Mouse (Mus musculus): ENCODE measurements around the gene Gpx4. TPM values are rescaled to one million over a fixed set of nuclear protein-coding genes. Genes with fewer than 3 reads are reported as not detected.

Gpx4 gene
- polyA plus RNA-seq, 1 experiment from 2014 or later = 706 TPM

DNA sequence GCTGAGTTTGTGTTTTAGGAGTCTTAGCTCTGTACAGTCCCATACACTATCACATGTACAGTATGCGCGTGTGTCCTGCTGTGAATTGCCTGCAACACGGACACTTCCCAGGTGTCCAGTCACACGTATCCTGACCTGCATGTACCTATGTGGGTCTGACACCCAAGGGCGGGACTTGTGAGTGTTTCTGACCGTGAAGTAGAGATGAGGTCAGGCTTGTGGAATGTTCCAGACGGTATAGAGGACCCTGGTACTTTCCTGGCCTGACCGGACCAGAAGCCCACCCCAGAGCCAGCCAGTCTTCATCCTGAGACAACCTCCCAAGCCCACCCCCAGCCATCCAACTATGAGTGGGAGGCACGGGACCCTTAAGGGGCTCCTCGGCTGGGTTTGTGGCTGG lies 31.4 kb upstream of the Gpx4 start:
- H3K4me2 ChIP-seq (replicated peaks; ENCODE audit: low read depth, low read length) = no peak overlapping the region
- no peak overlapping the region for H3K4me3 ChIP-seq (ENCODE audit: low read length)
- WGBS = 72% methylated on average over 10 of the region's 10 CpGs
- H3K4me1 ChIP-seq (ENCODE audit: insufficient read depth, low read length) = peaks cover 19% of the 10 kb centered on the region
- H3K27ac ChIP-seq (ENCODE audit: low read length) = no peak overlapping the region
- H3K36me3 ChIP-seq (ENCODE audit: insufficient read depth, low read length) = peaks cover 6% of the 10 kb centered on the region; the same call in 1 of the 2 replicates
- ATAC-seq (ENCODE audit: low FRiP score, low TSS enrichment) = no peak
- peaks cover 33% of the 10 kb centered on the region for H3K27me3 ChIP-seq (ENCODE audit: insufficient read depth, low read length)
- no peak overlapping the region for H3K9ac ChIP-seq (replicated peaks; ENCODE audit: low read length)
- H3K9me3 ChIP-seq (ENCODE audit: low read length) = peaks cover 7% of the 10 kb centered on the region; the same call in 1 of the 2 replicates

DNA sequence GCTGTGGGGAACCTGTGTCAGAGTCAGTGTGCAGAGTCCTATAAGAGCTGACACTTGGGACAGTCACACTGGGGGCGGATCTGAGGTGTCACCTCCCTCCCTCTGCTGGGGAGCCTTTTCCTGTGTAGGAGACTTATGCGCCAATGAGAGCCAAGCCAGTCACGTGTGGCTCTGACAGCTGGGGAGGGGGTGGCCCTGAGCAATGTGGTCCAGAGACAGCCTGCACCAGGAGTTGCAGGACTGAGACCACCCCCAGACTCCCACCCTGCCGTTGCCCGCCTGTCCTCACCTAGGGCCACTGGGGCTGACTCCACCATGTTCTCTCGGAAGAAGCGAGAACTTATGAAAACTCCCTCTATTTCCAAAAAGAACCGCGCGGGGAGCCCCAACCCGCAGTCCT lies 30.5 kb upstream of the Gpx4 start, which contains the start of gene Arhgap45:
Gene Arhgap45 (plus strand): TSS at position 143 of the 400 bp plus-strand sequence.
- Histone ChIP-seq H3K9me3 (ENCODE audit: low read length) (no peaks in the 10 kb centered on the region), H3K36me3 (ENCODE audit: insufficient read depth, low read length) (no peaks in the 10 kb centered on the region), H3K4me2 (replicated peaks; ENCODE audit: low read depth, low read length) (no peak within 1 kb of the TSS), H3K9ac (replicated peaks; ENCODE audit: low read length) (no peak within 1 kb of the TSS), H3K4me3 (ENCODE audit: low read length) (no peak within 1 kb of the TSS), H3K27ac (ENCODE audit: low read length) (no peak within 1 kb of the TSS), H3K27me3 (ENCODE audit: insufficient read depth, low read length) (peaks cover 33% of the 10 kb centered on the region), H3K4me1 (ENCODE audit: insufficient read depth, low read length) (peaks cover 19% of the 10 kb centered on the region)
- no peak for ATAC-seq (ENCODE audit: low FRiP score, low TSS enrichment)
- 69% methylated on average over 11 of the region's 11 CpGs for WGBS

DNA sequence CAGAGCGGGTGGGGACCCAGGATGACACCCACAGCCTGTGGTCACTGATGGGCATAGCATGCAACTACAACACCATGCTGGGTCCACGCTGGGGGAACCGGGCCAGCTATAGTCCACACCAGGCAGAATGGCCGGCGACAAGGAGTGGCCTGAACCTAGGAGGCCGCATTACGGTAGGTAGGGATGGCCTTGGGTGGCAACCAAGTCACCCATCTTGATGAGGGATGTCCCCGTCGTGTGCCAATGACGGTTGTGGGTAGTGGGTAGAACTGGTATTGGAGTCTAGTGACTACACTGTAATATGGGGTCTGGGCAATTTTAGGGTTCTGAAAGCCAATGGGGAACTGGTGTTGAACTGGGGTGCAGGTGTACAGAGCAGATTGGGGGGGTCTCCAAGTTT lies 30.0 kb upstream of the Gpx4 start:
- Histone ChIP-seq H3K27me3 (ENCODE audit: insufficient read depth, low read length) (peaks cover 33% of the 10 kb centered on the region), H3K27ac (ENCODE audit: low read length) (no peak overlapping the region), H3K4me2 (replicated peaks; ENCODE audit: low read depth, low read length) (no peak overlapping the region), H3K4me1 (ENCODE audit: insufficient read depth, low read length) (peaks cover 19% of the 10 kb centered on the region), H3K4me3 (ENCODE audit: low read length) (no peak overlapping the region), H3K36me3 (ENCODE audit: insufficient read depth, low read length) (no peaks in the 10 kb centered on the region), H3K9ac (replicated peaks; ENCODE audit: low read length) (no peak overlapping the region), H3K9me3 (ENCODE audit: low read length) (no peaks in the 10 kb centered on the region)
- 89% methylated on average over 10 of the region's 10 CpGs for WGBS
- no peak for ATAC-seq (ENCODE audit: low FRiP score, low TSS enrichment)

DNA sequence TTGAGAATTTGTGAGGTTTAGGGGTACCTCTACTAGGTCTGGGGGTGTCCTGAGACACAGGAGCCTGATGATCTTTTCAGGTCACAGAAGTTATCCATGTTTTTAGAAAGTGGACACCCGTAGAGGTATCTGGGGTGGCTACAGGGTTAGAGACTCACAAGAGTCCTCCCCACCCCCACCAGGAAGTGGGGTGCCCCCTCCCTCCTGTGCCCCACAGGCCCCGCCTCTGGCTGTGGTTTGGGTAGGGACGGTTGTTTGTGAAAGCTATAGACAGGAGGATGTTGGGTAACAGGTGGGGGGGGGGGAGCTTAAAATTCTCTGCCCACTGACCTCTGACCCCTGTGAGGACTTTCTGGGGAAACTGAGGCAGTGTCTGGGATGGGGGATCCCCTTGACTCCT lies 29.6 kb upstream of the Gpx4 start:
- Histone ChIP-seq H3K9me3 (ENCODE audit: low read length) (no peaks in the 10 kb centered on the region), H3K4me3 (ENCODE audit: low read length) (no peak overlapping the region), H3K4me2 (replicated peaks; ENCODE audit: low read depth, low read length) (no peak overlapping the region), H3K36me3 (ENCODE audit: insufficient read depth, low read length) (no peaks in the 10 kb centered on the region), H3K9ac (replicated peaks; ENCODE audit: low read length) (no peak overlapping the region), H3K27me3 (ENCODE audit: insufficient read depth, low read length) (peaks cover 33% of the 10 kb centered on the region), H3K4me1 (ENCODE audit: insufficient read depth, low read length) (peaks cover 19% of the 10 kb centered on the region), H3K27ac (ENCODE audit: low read length) (no peak overlapping the region)
- ATAC-seq (ENCODE audit: low FRiP score, low TSS enrichment) = no peak
- 64% methylated on average over 3 of the region's 3 CpGs for WGBS

DNA sequence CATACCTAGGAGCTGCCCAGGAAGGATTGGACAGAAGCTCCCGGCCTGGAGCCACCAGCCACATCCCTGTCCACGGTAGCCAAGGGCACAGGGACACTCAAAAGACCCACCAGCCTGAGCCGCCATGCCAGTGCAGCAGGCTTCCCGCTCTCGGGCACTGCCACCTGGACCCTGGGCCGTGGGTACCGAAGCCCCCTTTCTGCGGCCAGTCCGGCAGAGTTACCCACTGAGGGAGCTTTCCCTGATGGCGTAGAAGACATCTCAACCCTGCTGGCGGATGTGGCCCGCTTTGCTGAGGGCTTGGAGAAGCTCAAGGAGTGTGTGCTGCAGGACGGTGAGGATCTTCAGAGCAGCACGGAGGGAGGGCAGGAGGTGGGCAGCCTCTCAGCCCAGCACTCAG lies 29.2 kb upstream of the Gpx4 start:
- H3K9me3 ChIP-seq (ENCODE audit: low read length) = no peaks in the 10 kb centered on the region
- WGBS = 81% methylated on average over 14 of the region's 14 CpGs
- H3K4me3 ChIP-seq (ENCODE audit: low read length) = no peak overlapping the region
- no peak overlapping the region for H3K27ac ChIP-seq (ENCODE audit: low read length)
- H3K4me2 ChIP-seq (replicated peaks; ENCODE audit: low read depth, low read length) = no peak overlapping the region
- no peak overlapping the region for H3K9ac ChIP-seq (replicated peaks; ENCODE audit: low read length)
- ATAC-seq (ENCODE audit: low FRiP score, low TSS enrichment) = no peak
- peaks cover 19% of the 10 kb centered on the region for H3K4me1 ChIP-seq (ENCODE audit: insufficient read depth, low read length)
- peaks cover 33% of the 10 kb centered on the region for H3K27me3 ChIP-seq (ENCODE audit: insufficient read depth, low read length)
- H3K36me3 ChIP-seq (ENCODE audit: insufficient read depth, low read length) = no peaks in the 10 kb centered on the region

DNA sequence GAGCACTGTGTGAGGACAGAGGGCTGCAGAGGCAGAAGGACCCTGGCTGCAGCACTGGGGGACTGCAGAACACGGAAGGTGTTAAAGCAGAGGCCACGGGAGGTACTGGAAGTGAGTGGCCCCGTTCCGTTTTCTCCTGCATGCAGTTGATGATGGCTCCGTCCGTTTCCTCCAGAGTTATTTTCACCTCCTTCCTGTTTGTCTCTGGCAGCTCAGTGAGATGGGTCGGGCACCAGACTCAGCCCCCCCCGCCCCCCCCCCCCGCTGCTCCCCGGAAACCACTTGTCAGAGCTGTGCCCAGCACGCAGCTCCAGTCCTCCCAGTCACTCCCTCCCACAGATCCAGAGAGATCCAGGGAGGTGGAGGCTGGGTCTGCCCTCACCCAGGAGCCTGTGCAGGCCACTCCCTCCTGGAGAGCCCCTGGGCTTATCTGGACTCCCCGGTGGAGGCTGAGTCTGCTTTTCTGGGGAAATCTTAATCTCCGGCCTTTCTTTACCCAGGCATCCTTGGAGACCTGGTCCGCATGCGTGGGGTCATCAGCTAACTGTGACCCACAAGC lies 28.1 kb upstream of the Gpx4 start:
- Histone ChIP-seq H3K4me3 (ENCODE audit: low read length) (peak overlapping the region; percentile 41), H3K9ac (replicated peaks; ENCODE audit: low read length) (peak overlapping the region; percentile 48), H3K9me3 (ENCODE audit: low read length) (no peaks in the 10 kb centered on the region), H3K4me1 (ENCODE audit: insufficient read depth, low read length) (peaks cover 19% of the 10 kb centered on the region), H3K4me2 (replicated peaks; ENCODE audit: low read depth, low read length) (peak overlapping the region; percentile 49), H3K27ac (ENCODE audit: low read length) (peak overlapping the region; percentile 71), H3K36me3 (ENCODE audit: insufficient read depth, low read length) (no peaks in the 10 kb centered on the region), H3K27me3 (ENCODE audit: insufficient read depth, low read length) (peaks cover 23% of the 10 kb centered on the region)
- peak; percentile 67 for ATAC-seq (ENCODE audit: low FRiP score, low TSS enrichment)
- WGBS = 5% methylated on average over 12 of the region's 15 CpGs

DNA sequence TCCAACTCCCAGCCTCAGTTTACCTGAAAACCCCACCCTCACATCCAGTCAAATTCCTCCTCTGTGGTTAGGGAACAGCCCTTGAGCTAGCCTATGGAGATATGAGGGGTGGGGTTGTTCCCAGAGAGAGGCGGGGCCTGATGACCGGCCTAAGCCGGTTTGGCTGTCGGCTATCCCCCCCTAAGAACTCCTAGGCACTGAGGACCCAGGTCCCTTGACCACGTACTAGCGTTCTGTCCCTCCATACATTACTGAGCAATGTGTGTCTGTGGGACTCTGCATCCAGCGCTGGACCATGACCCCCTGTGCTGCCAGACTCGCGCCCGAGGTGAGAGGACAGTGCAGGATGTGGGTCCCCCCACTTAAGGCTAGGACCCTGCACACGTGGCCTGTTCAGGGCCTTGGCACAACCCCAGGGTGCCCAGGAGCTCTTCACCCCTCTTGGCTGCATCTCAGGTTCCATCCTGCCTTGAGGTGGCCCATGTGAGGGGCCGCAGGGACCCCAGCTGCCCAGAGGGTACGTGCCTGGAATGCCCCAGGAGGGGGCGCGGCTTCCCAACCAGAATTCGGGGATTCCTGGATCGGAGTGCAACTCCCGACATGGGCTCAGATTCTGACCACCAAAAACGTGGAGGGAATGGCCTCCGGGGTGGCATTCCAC lies 27.4 kb upstream of the Gpx4 start:
- Histone ChIP-seq H3K36me3 (ENCODE audit: insufficient read depth, low read length) (no peaks in the 10 kb centered on the region), H3K4me1 (ENCODE audit: insufficient read depth, low read length) (peaks cover 16% of the 10 kb centered on the region), H3K4me3 (ENCODE audit: low read length) (peak overlapping the region; percentile 41), H3K27ac (ENCODE audit: low read length) (peak overlapping the region; percentile 71), H3K9me3 (ENCODE audit: low read length) (no peaks in the 10 kb centered on the region), H3K9ac (replicated peaks; ENCODE audit: low read length) (peak overlapping the region; percentile 48), H3K4me2 (replicated peaks; ENCODE audit: low read depth, low read length) (peak overlapping the region; percentile 49), H3K27me3 (ENCODE audit: insufficient read depth, low read length) (peaks cover 15% of the 10 kb centered on the region)
- WGBS = 10% methylated on average over 20 of the region's 20 CpGs
- peak; percentile 69; the same call in 1 of the 2 replicates for ATAC-seq (ENCODE audit: low FRiP score, low TSS enrichment)

DNA sequence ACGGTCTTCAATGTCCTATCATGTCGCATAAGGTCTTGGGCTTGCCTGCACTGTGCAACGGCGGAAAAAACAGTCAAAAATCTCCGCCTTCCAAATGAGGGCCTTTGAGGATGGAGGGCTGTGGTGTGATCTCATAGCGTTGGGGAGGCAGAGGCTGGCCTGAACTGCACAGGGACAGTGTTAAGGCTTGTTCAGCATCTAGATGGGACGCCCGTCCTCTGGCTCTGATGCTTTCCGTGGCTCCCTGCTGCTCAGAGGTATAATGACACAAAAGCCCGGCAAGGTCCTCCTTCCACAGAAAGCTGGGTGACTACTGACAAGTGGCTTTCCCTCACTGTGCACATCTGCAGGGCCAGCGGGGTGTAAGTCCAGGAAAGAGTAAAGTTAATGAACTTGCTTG lies 26.8 kb upstream of the Gpx4 start:
- H3K27me3 ChIP-seq (ENCODE audit: insufficient read depth, low read length) = peaks cover 9% of the 10 kb centered on the region; the same call in 1 of the 2 replicates
- no peak for ATAC-seq (ENCODE audit: low FRiP score, low TSS enrichment)
- WGBS = 39% methylated on average over 11 of the region's 11 CpGs

DNA sequence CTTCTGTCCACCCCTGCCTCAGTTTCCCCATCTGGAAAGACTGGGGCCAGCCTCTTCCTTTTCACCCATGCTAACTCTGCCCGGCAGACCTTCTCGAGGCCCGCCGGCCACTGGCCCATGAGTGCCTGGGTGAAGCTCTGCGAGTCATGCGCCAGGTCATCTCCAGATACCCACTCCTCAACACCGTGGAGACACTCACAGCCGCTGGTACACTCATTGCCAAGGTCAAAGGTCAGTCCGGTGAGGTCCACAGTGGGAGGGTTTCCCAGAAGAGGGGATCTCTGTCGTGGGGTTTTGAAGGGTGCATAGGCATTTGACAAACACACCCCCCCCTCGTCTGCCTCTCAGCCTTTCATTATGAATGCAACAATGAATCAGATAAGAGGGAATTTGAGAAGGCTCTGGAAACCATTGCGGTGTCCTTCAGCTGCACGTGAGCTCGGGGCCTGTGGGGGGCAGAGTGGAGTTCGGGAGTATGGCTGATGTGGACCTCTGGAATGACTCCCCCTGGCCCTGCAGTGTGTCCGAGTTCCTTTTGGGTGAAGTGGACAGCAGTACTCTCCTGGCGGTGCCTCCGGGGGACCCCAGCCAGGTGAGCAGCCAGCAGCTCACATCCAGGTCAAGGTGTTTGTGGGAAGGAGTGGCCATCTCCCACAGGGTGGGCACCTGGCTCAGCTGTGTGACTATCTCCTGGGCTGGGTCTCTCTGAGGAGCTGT lies 26.2 kb upstream of the Gpx4 start:
- Histone ChIP-seq H3K4me3 (ENCODE audit: low read length) (peak overlapping the region; percentile 41), H3K9ac (replicated peaks; ENCODE audit: low read length) (no peak overlapping the region; the same call in 1 of the 2 replicates), H3K36me3 (ENCODE audit: insufficient read depth, low read length) (no peaks in the 10 kb centered on the region)

More for the DNA sequence above, 26.8 kb upstream of the Gpx4 start:
- peak overlapping the region; percentile 49 for H3K4me2 ChIP-seq (replicated peaks; ENCODE audit: low read depth, low read length)
- peaks cover 16% of the 10 kb centered on the region for H3K4me1 ChIP-seq (ENCODE audit: insufficient read depth, low read length)
- peak overlapping the region; percentile 48 for H3K9ac ChIP-seq (replicated peaks; ENCODE audit: low read length)
- H3K4me3 ChIP-seq (ENCODE audit: low read length) = peak overlapping the region; percentile 41
- no peaks in the 10 kb centered on the region for H3K9me3 ChIP-seq (ENCODE audit: low read length)
- no peaks in the 10 kb centered on the region for H3K36me3 ChIP-seq (ENCODE audit: insufficient read depth, low read length)
- peak overlapping the region; percentile 71; the same call in 1 of the 2 replicates for H3K27ac ChIP-seq (ENCODE audit: low read length)

GRCm38 (mm10) chr10:80021320-80021641 lies 25.7 kb upstream of the Gpx4 start:
- 83% methylated on average over 11 of the region's 13 CpGs for WGBS
- Histone ChIP-seq H3K27ac (ENCODE audit: low read length) (no peak overlapping the region), H3K9me3 (ENCODE audit: low read length) (no peaks in the 10 kb centered on the region), H3K4me1 (ENCODE audit: insufficient read depth, low read length) (peaks cover 16% of the 10 kb centered on the region), H3K4me2 (replicated peaks; ENCODE audit: low read depth, low read length) (no peak overlapping the region), H3K36me3 (ENCODE audit: insufficient read depth, low read length) (no peaks in the 10 kb centered on the region), H3K4me3 (ENCODE audit: low read length) (no peak overlapping the region), H3K27me3 (ENCODE audit: insufficient read depth, low read length) (no peaks in the 10 kb centered on the region), H3K9ac (replicated peaks; ENCODE audit: low read length) (no peak overlapping the region)
- no peak for ATAC-seq (ENCODE audit: low FRiP score, low TSS enrichment)

More for the DNA sequence above, 26.2 kb upstream of the Gpx4 start:
- no peak for ATAC-seq (ENCODE audit: low FRiP score, low TSS enrichment)
- Histone ChIP-seq H3K27me3 (ENCODE audit: insufficient read depth, low read length) (0 out of 2 replicates have a peak, but pooled peaks cover 3% of the 10 kb centered on the region), H3K9me3 (ENCODE audit: low read length) (no peaks in the 10 kb centered on the region), H3K4me1 (ENCODE audit: insufficient read depth, low read length) (peaks cover 16% of the 10 kb centered on the region), H3K4me2 (replicated peaks; ENCODE audit: low read depth, low read length) (peak overlapping the region; percentile 49), H3K27ac (ENCODE audit: low read length) (no peak overlapping the region)
- 81% methylated on average over 18 of the region's 18 CpGs for WGBS
